Mouse (Mus musculus): ENCODE measurements around the gene Psme2.

GRCm38 (mm10) chr14:55605743-55606459, 15.0 kb upstream of the Psme2 start:
- no peak for TF ChIP-seq EP300 (IDR thresholded peaks at IDR 0.05; ENCODE audit: low read length)
- no peak for TF ChIP-seq CHD1 (IDR thresholded peaks at IDR 0.05; ENCODE audit: low read depth, low read length)
- TF ChIP-seq E2F4 (IDR thresholded peaks at IDR 0.05; ENCODE audit: insufficient replicate concordance, low read depth, low read length), result no peak
- TF ChIP-seq CTCF (conservative IDR thresholded peaks at IDR 0.05 in 1 of 2, IDR thresholded peaks at IDR 0.05 in 1 of 2; ENCODE audit: low read depth in 2 of 2, low read length in 2 of 2), result no peak
- no peak for TF ChIP-seq USF1 (IDR thresholded peaks at IDR 0.05; ENCODE audit: low read depth, low read length)
- no peak for TF ChIP-seq MAX (IDR thresholded peaks at IDR 0.05; ENCODE audit: low read length)
- TF ChIP-seq POLR2AphosphoS2 (IDR thresholded peaks at IDR 0.05; ENCODE audit: low read depth, low read length), result no peak
- TF ChIP-seq MYC (IDR thresholded peaks at IDR 0.05; ENCODE audit: low read depth, low read length), result no peak
- no peak for TF ChIP-seq CHD2 (IDR thresholded peaks at IDR 0.05; ENCODE audit: low read length)
- TF ChIP-seq HCFC1 (IDR thresholded peaks at IDR 0.05; ENCODE audit: low read depth, low read length), result no peak
- TF ChIP-seq SMC3 (IDR thresholded peaks at IDR 0.05; ENCODE audit: low read depth, low read length), result no peak
- TF ChIP-seq ZNF384 (IDR thresholded peaks at IDR 0.05; ENCODE audit: low read depth, low read length), result no peak
- no peak for TF ChIP-seq POLR2A (IDR thresholded peaks at IDR 0.05; ENCODE audit: low read depth, low read length)
